Mouse (Mus musculus): ENCODE results near the gene Ier5. TPM values are rescaled to one million over a fixed set of nuclear protein-coding genes. Genes with fewer than 3 reads are reported as not detected.

Ier5 gene
- polyA plus RNA-seq, 1 experiment from 2014 or later, result 17.3 TPM

GRCm38 (mm10) chr1:155124397-155124796, 25.0 kb upstream of the Ier5 start:
- WGBS, result 96% methylated on average over 5 of the region's 5 CpGs
- H3K9me3 ChIP-seq (ENCODE audit: control insufficient read depth, low read length), result no peaks in the 10 kb centered on the region
- H3K4me2 ChIP-seq (ENCODE audit: low read depth), result no peak overlapping the region
- no peak overlapping the region for H3K27ac ChIP-seq (ENCODE audit: low read depth, low read length)
- no peaks in the 10 kb centered on the region for H3K36me3 ChIP-seq (ENCODE audit: control insufficient read depth, insufficient read depth, low read length)
- no peaks in the 10 kb centered on the region for H3K27me3 ChIP-seq (ENCODE audit: control insufficient read depth, insufficient read depth, low read length)
- ATAC-seq (ENCODE audit: insufficient read depth, low FRiP score, low TSS enrichment) (no peak), DNase-seq (ENCODE audit: low spot score) (no peak)
- H3K4me3 ChIP-seq (ENCODE audit: low read depth, low read length), result no peak overlapping the region
- H3K4me1 ChIP-seq (ENCODE audit: control insufficient read depth, insufficient read depth, low read length), result no peaks in the 10 kb centered on the region
- no peak overlapping the region for H3K9ac ChIP-seq (ENCODE audit: low read length)

GRCm38 (mm10) chr1:155121977-155122939, 22.8 kb upstream of the Ier5 start:
- Histone ChIP-seq H3K9ac (ENCODE audit: low read length) (no peak overlapping the region), H3K27me3 (ENCODE audit: control insufficient read depth, insufficient read depth, low read length) (no peaks in the 10 kb centered on the region), H3K4me3 (ENCODE audit: low read depth, low read length) (no peak overlapping the region), H3K9me3 (ENCODE audit: control insufficient read depth, low read length) (no peaks in the 10 kb centered on the region), H3K36me3 (ENCODE audit: control insufficient read depth, insufficient read depth, low read length) (no peaks in the 10 kb centered on the region), H3K4me1 (ENCODE audit: control insufficient read depth, insufficient read depth, low read length) (no peaks in the 10 kb centered on the region), H3K4me2 (ENCODE audit: low read depth) (no peak overlapping the region), H3K27ac (ENCODE audit: low read depth, low read length) (no peak overlapping the region)
- no peak for DNase-seq (ENCODE audit: low spot score)
- WGBS, result 81% methylated on average over 21 of the region's 21 CpGs
- no peak for ATAC-seq (ENCODE audit: insufficient read depth, low FRiP score, low TSS enrichment)

GRCm38 (mm10) chr1:155119719-155120118, 20.3 kb upstream of the Ier5 start:
- H3K4me1 ChIP-seq (ENCODE audit: control insufficient read depth, insufficient read depth, low read length), result no peaks in the 10 kb centered on the region
- H3K27ac ChIP-seq (ENCODE audit: low read depth, low read length), result no peak overlapping the region
- no peak for DNase-seq (ENCODE audit: low spot score)
- H3K4me2 ChIP-seq (ENCODE audit: low read depth), result no peak overlapping the region
- H3K36me3 ChIP-seq (ENCODE audit: control insufficient read depth, insufficient read depth, low read length), result no peaks in the 10 kb centered on the region
- 57% methylated on average over 1 of the region's 1 CpGs for WGBS
- no peaks in the 10 kb centered on the region for H3K9me3 ChIP-seq (ENCODE audit: control insufficient read depth, low read length)
- H3K9ac ChIP-seq (ENCODE audit: low read length), result no peak overlapping the region
- no peak for ATAC-seq (ENCODE audit: insufficient read depth, low FRiP score, low TSS enrichment)
- H3K4me3 ChIP-seq (ENCODE audit: low read depth, low read length), result no peak overlapping the region
- no peaks in the 10 kb centered on the region for H3K27me3 ChIP-seq (ENCODE audit: control insufficient read depth, insufficient read depth, low read length)

GRCm38 (mm10) chr1:155113946-155114345, 14.5 kb upstream of the Ier5 start:
- Histone ChIP-seq H3K36me3 (ENCODE audit: control insufficient read depth, insufficient read depth, low read length) (no peaks in the 10 kb centered on the region), H3K9ac (ENCODE audit: low read length) (no peak overlapping the region), H3K4me2 (ENCODE audit: low read depth) (no peak overlapping the region), H3K4me3 (ENCODE audit: low read depth, low read length) (no peak overlapping the region), H3K9me3 (ENCODE audit: control insufficient read depth, low read length) (no peaks in the 10 kb centered on the region), H3K27me3 (ENCODE audit: control insufficient read depth, insufficient read depth, low read length) (no peaks in the 10 kb centered on the region), H3K27ac (ENCODE audit: low read depth, low read length) (no peak overlapping the region), H3K4me1 (ENCODE audit: control insufficient read depth, insufficient read depth, low read length) (peaks cover 3% of the 10 kb centered on the region; the same call in 1 of the 2 replicates)
- 49% methylated on average over 3 of the region's 3 CpGs for WGBS
- DNase-seq (ENCODE audit: low spot score), result no peak
- no peak for ATAC-seq (ENCODE audit: insufficient read depth, low FRiP score, low TSS enrichment)

- Histone ChIP-seq H3K36me3 (ENCODE audit: control insufficient read depth, insufficient read depth, low read length) (no peaks in the 10 kb centered on the region), H3K4me2 (ENCODE audit: low read depth) (no peak overlapping the region), H3K27me3 (ENCODE audit: control insufficient read depth, insufficient read depth, low read length) (no peaks in the 10 kb centered on the region), H3K4me3 (ENCODE audit: low read depth, low read length) (no peak overlapping the region), H3K27ac (ENCODE audit: low read depth, low read length) (no peak overlapping the region), H3K9me3 (ENCODE audit: control insufficient read depth, low read length) (no peaks in the 10 kb centered on the region), H3K9ac (ENCODE audit: low read length) (no peak overlapping the region), H3K4me1 (ENCODE audit: control insufficient read depth, insufficient read depth, low read length) (peaks cover 5% of the 10 kb centered on the region; the same call in 1 of the 2 replicates)
- WGBS, result 78% methylated on average over 1 of the region's 1 CpGs
- ATAC-seq (ENCODE audit: insufficient read depth, low FRiP score, low TSS enrichment) (no peak), DNase-seq (ENCODE audit: low spot score) (no peak)
Observed at GRCm38 (mm10) chr1:155112875-155113274, 13.4 kb upstream of the Ier5 start.

- Histone ChIP-seq H3K4me1 (ENCODE audit: control insufficient read depth, insufficient read depth, low read length) (peaks cover 5% of the 10 kb centered on the region; the same call in 1 of the 2 replicates), H3K27ac (ENCODE audit: low read depth, low read length) (no peak overlapping the region), H3K27me3 (ENCODE audit: control insufficient read depth, insufficient read depth, low read length) (no peaks in the 10 kb centered on the region), H3K4me2 (ENCODE audit: low read depth) (no peak overlapping the region), H3K4me3 (ENCODE audit: low read depth, low read length) (no peak overlapping the region), H3K9me3 (ENCODE audit: control insufficient read depth, low read length) (no peaks in the 10 kb centered on the region), H3K9ac (ENCODE audit: low read length) (no peak overlapping the region), H3K36me3 (ENCODE audit: control insufficient read depth, insufficient read depth, low read length) (no peaks in the 10 kb centered on the region)
- no peak for DNase-seq (ENCODE audit: low spot score)
- 52% methylated on average over 4 of the region's 4 CpGs for WGBS
- no peak for ATAC-seq (ENCODE audit: insufficient read depth, low FRiP score, low TSS enrichment)
Observed at GRCm38 (mm10) chr1:155112118-155112517, 12.7 kb upstream of the Ier5 start.

- WGBS, result 21% methylated on average over 6 of the region's 6 CpGs
- peaks cover 5% of the 10 kb centered on the region; the same call in 1 of the 2 replicates for H3K4me1 ChIP-seq (ENCODE audit: control insufficient read depth, insufficient read depth, low read length)
Observed at GRCm38 (mm10) chr1:155111491-155111890, 12.1 kb upstream of the Ier5 start.

GRCm38 (mm10) chr1:155109387-155110350, 10.2 kb upstream of the Ier5 start:
- Histone ChIP-seq H3K27me3 (ENCODE audit: control insufficient read depth, insufficient read depth, low read length) (no peaks in the 10 kb centered on the region), H3K9ac (ENCODE audit: low read length) (0 out of 2 replicates have a peak overlapping the region, but pooled peaks have one; percentile 16), H3K27ac (ENCODE audit: low read depth, low read length) (no peak overlapping the region), H3K4me1 (ENCODE audit: control insufficient read depth, insufficient read depth, low read length) (peaks cover 5% of the 10 kb centered on the region; the same call in 1 of the 2 replicates), H3K4me3 (ENCODE audit: low read depth, low read length) (no peak overlapping the region), H3K9me3 (ENCODE audit: control insufficient read depth, low read length) (no peaks in the 10 kb centered on the region), H3K4me2 (ENCODE audit: low read depth) (no peak overlapping the region), H3K36me3 (ENCODE audit: control insufficient read depth, insufficient read depth, low read length) (no peaks in the 10 kb centered on the region)
- DNase-seq (ENCODE audit: low spot score) (no peak), ATAC-seq (ENCODE audit: insufficient read depth, low FRiP score, low TSS enrichment) (no peak)
- 22% methylated on average over 18 of the region's 18 CpGs for WGBS

More at GRCm38 (mm10) chr1:155111491-155111890, 12.1 kb upstream of the Ier5 start:
- no peak for ATAC-seq (ENCODE audit: insufficient read depth, low FRiP score, low TSS enrichment)
- Histone ChIP-seq H3K9me3 (ENCODE audit: control insufficient read depth, low read length) (no peaks in the 10 kb centered on the region), H3K4me3 (ENCODE audit: low read depth, low read length) (no peak overlapping the region), H3K36me3 (ENCODE audit: control insufficient read depth, insufficient read depth, low read length) (no peaks in the 10 kb centered on the region), H3K27me3 (ENCODE audit: control insufficient read depth, insufficient read depth, low read length) (no peaks in the 10 kb centered on the region), H3K9ac (ENCODE audit: low read length) (no peak overlapping the region), H3K4me2 (ENCODE audit: low read depth) (no peak overlapping the region), H3K27ac (ENCODE audit: low read depth, low read length) (no peak overlapping the region)
- no peak for DNase-seq (ENCODE audit: low spot score)

All from neural tube, embryonic 11.5 days (tissue).